Mouse (Mus musculus) frontal cortex, adult 2 months (tissue): ENCODE data around the gene Wdr18. TPM values are rescaled to one million over a fixed set of nuclear protein-coding genes. Genes with fewer than 3 reads are reported as not detected.
A peak's percentile ranks its signal among the peaks of the same experiment; 100 is the strongest.

Experiments used
- DNase-seq, 2 experiments: peaks; one replicate each; pipeline ENCODE4 v3.0.0; 2022; ENCODE audit warnings: low spot score in 1 of 2; ENCODE audit errors: extremely low spot score in 1 of 2
- polyA plus RNA-seq: library from polyadenylated mRNA; depleted of rRNA; stranded (reverse); fragments of >200 nt; gene quantifications from 2 replicates; pipeline ENCODE4 v1.2.3, GENCODE M21; 2012

The Wdr18 gene
- polyA plus RNA-seq, 1 experiment: 63.2 TPM

DNA sequence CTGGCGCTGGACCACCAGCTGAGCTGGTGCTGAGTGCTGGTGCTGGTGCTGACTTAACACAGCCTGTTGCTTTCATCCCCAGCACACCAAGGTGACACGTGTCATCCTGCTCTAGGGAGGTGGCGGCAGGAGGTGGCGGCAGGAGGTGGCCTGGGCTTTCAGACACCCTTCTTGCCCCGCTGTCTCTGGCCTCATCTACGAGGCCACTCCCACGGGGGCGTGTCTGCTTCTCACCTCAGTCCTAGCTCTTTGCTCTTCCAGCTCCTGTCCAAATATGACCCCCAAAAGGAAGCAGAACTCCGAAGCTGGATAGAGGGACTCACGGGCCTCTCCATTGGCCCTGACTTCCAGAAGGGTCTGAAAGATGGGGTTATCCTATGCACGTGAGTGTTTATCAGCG, 31.1 kb downstream of the Wdr18 start:
- no peak for DNase-seq

GRCm38 (mm10) chr10:79991548-79991947, 31.6 kb downstream of the Wdr18 start:
- DNase-seq: no peak

DNA sequence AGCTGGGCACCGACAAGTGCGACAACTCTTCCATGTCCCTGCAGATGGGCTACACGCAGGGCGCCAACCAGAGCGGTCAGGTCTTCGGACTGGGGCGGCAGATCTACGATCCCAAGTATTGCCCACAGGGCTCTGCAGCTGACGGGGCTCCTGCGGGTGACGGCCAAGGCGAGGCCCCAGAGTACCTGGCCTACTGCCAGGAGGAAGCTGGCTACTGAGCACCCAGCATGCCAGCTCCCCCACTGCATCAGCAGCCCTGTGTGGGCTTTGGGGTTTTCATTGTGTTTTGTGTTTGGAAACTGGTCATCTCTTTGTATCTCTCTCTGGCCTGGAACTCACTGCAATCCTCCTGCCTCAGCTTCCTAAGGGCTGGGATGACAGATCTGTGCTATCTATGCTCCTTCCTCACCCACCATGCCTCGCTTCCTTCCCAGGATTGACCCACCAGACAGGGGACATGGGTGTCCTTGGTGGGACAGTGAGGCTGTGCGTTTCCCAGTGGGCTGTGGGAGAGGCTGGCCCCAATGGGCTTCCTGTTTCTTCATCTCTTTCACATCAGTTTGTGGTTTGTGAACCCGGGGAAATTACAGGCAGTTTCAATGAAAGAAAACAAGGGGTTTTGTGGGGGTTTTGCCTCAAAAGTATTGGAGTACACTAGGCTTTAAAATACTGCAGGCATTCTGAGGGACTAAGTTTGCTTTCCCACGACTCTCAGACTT, 34.6 kb downstream of the Wdr18 start:
- DNase-seq: no peak

DNA sequence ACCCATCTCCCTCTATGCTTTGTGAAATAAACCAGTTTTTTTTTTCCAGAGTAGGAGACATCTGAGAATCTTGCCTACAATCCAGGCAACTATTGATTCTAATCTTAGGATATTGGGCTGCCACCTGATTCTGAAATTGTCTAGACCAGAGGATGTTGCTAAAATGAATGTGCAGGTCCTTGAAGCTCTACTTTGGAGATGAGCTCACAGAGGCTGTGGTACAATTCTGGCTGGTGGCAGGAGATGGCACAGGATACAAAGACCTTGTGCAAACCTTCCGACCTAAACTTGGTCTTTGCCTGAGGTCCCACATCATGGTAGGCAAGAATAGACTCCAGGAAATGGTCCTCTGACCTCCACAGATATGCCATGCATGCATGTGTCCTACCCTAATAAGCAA, 35.7 kb downstream of the Wdr18 start:
- DNase-seq: no peak

- peak; percentile 85 to 97 for DNase-seq
Observed at GRCm38 (mm10) chr10:79996272-79997033, 36.5 kb downstream of the Wdr18 start, which contains the start of gene Abca7. TSS of gene Abca7 (plus strand) at chr10:79996494.

GRCm38 (mm10) chr10:79997034-79997760, 37.2 kb downstream of the Wdr18 start:
- DNase-seq: peak in 1 of 2 experiments; percentile 83

GRCm38 (mm10) chr10:79997819-79998218, 37.9 kb downstream of the Wdr18 start:
- no peak for DNase-seq

DNA sequence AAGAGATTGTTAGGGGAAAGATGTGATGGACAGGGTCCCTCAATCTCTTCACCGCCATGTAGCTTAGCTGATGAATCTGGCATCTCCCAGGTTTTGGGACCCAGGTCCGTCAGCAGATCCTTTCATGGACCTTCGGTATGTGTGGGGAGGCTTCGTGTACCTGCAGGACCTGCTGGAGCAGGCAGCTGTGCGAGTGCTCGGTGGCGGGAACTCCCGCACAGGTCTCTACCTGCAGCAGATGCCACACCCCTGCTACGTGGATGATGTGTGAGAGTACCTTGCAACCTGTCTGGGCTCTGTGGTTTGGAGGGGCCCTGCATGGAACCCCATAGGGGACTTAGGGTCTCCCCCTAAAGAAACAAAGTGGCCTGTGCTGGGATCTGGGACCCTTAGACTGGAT, 42.0 kb downstream of the Wdr18 start:
- DNase-seq: no peak

DNA sequence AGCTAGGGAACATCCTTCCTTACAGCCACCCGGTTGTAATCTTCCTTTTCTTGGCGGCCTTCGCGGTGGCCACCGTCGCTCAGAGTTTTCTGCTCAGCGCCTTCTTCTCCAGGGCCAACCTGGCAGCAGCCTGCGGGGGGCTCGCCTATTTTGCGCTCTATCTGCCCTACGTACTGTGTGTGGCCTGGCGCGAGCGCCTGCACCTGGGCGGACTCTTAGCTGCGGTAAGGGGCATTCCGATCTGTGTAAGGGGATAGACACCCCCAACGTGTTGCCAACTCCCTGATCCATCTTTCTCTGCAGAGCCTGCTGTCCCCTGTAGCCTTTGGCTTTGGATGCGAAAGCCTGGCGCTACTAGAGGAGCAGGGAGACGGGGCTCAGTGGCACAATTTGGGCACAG, 42.9 kb downstream of the Wdr18 start:
- no peak for DNase-seq

- no peak for DNase-seq
Observed at GRCm38 (mm10) chr10:80003374-80004232, 43.7 kb downstream of the Wdr18 start.

DNA sequence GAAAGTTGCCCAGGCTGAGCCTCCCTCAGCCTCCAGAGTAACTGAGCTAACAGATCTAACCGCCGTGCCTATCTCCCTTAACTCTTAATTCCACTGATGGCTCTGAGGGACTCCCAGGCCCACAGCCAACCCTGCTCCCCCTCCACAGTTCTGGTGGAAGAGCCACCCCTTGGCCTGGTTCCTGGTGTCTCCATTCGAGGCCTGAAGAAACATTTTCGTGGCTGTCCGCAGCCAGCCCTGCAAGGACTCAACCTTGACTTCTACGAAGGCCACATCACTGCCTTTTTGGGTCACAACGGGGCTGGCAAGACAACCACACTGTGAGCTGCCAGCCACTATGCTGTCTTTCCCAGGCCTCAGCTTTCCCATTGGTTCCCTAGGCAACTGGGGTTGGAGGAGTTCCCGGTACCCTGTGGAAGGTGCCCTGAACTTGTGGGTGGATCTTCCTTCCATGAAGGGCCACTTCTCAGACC, 44.3 kb downstream of the Wdr18 start:
- DNase-seq: no peak

DNA sequence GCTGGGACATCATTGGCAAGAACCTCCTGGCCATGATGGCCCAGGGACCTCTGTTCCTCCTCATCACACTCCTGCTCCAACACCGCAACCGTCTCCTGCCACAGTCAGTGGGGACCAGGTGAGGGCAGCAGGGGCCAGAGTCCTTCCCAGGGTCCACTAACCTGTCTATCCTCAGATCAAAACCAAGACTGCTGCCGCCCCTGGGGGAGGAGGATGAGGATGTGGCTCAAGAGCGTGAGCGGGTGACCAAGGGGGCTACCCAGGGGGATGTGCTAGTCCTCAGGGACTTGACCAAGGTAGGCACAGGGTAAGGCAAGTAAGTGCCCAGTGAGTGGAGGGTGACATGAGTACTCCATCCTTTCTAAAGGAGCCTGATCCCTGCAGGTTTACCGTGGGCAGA, 51.8 kb downstream of the Wdr18 start:
- no peak for DNase-seq

GRCm38 (mm10) chr10:80013609-80014008, 53.7 kb downstream of the Wdr18 start:
- DNase-seq: no peak

- DNase-seq: no peak
Observed at GRCm38 (mm10) chr10:80014484-80015290, 54.7 kb downstream of the Wdr18 start.

GRCm38 (mm10) chr10:80015583-80015982, 55.6 kb downstream of the Wdr18 start:
- no peak for DNase-seq

- DNase-seq: peak in 1 of 2 experiments; percentile 29
Observed at GRCm38 (mm10) chr10:80016511-80016910, 56.6 kb downstream of the Wdr18 start, which contains the start of gene Arhgap45. TSS of gene Arhgap45 (plus strand) at chr10:80016653.

- no peak for DNase-seq
Observed at GRCm38 (mm10) chr10:80016931-80017330, 57.0 kb downstream of the Wdr18 start.

GRCm38 (mm10) chr10:80017361-80017760, 57.4 kb downstream of the Wdr18 start:
- no peak for DNase-seq

DNA sequence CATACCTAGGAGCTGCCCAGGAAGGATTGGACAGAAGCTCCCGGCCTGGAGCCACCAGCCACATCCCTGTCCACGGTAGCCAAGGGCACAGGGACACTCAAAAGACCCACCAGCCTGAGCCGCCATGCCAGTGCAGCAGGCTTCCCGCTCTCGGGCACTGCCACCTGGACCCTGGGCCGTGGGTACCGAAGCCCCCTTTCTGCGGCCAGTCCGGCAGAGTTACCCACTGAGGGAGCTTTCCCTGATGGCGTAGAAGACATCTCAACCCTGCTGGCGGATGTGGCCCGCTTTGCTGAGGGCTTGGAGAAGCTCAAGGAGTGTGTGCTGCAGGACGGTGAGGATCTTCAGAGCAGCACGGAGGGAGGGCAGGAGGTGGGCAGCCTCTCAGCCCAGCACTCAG, 57.8 kb downstream of the Wdr18 start:
- no peak for DNase-seq
